In the genomic region with DNA sequence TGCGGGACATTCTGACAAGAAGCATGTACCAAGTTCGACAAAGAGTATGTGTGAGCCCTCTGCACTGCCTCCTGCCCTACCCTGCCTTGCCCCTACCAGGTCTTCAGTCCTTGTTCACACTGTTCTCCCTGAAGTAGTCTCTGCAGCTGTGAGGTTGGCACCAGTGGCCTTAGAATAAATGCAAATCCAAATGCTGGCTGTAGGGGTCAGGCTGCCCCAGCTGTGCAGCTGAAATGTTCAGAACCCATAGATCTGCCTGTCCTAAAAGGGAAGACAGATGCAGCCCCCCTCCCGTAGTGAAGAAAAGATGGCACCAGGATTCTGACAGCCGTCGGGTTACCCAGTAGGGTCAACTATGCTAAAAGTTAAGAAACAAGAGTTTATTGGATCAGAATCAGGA, we compare ENCODE assay signal across 10 mouse cellular contexts. TPM values are rescaled to one million over a fixed set of nuclear protein-coding genes. Genes with fewer than 3 reads are reported as not detected.
A peak's percentile ranks its signal among the peaks of the same experiment; 100 is the strongest.
DNase-seq lines count a peak whose midpoint lies in the region; ATAC-seq and TF ChIP-seq lines count a peak whose summit lies in the region.
"Had no signal": no experiment of that assay in that cellular context is flagged by ENCODE, and none has a peak within 500 bp of the region (broad histone marks: within the 10 kb centered on the region; RNA-seq: fewer than 3 reads in every experiment).

No protein-coding gene starts in this region.

- no peaks in the 10 kb centered on the region for H3K27me3 ChIP-seq in heart, postnatal 0 days (ENCODE audit: control insufficient read depth, insufficient read depth, low read length)
- H3K27me3 ChIP-seq in heart, embryonic 10.5 days (ENCODE audit: insufficient read depth, poor library complexity, severe bottlenecking): no peaks in the 10 kb centered on the region
- no peaks in the 10 kb centered on the region for H3K27me3 ChIP-seq in midbrain, embryonic 11.5 days (ENCODE audit: control insufficient read depth, insufficient read depth, low read length)
- H3K27me3 ChIP-seq: heart, embryonic 13.5 days; stomach, embryonic 15.5 days had no signal

- H3K4me1 ChIP-seq in heart, postnatal 0 days (ENCODE audit: control insufficient read depth, insufficient read depth): no peaks in the 10 kb centered on the region
- H3K4me1 ChIP-seq in heart, embryonic 10.5 days: no peaks in the 10 kb centered on the region
- no peaks in the 10 kb centered on the region for H3K4me1 ChIP-seq in cortical plate, adult 2 months (ENCODE audit: control insufficient read depth, insufficient read depth, low read length)
- no peaks in the 10 kb centered on the region for H3K4me1 ChIP-seq in midbrain, embryonic 11.5 days (ENCODE audit: control insufficient read depth, insufficient read depth, low read length)
- H3K4me1 ChIP-seq: heart, embryonic 13.5 days; stomach, embryonic 15.5 days had no signal

- TF ChIP-seq POLR2A in cortical plate, adult 2 months (IDR thresholded peaks at IDR 0.05; ENCODE audit: extremely low read depth, insufficient read depth, low read length): no peak

- no peak overlapping the region for H3K27ac ChIP-seq in heart, postnatal 0 days (ENCODE audit: low read depth)
- no peak overlapping the region for H3K27ac ChIP-seq in heart, embryonic 10.5 days
- H3K27ac ChIP-seq in cortical plate, adult 2 months (ENCODE audit: insufficient read depth, low read length): no peak overlapping the region
- no peak overlapping the region for H3K27ac ChIP-seq in midbrain, embryonic 11.5 days (ENCODE audit: low read depth, low read length)
- H3K27ac ChIP-seq: heart, embryonic 13.5 days; stomach, embryonic 15.5 days had no signal

- peak; percentile 71 for TF ChIP-seq CTCF in heart, postnatal 0 days (IDR thresholded peaks at IDR 0.05; ENCODE audit: low read depth)
- peak; percentile 35; the same call in 1 of the 2 replicates for TF ChIP-seq CTCF in cortical plate, adult 2 months (IDR thresholded peaks at IDR 0.05; ENCODE audit: extremely low read depth, insufficient read depth, low read length)

- H3K36me3 ChIP-seq in heart, postnatal 0 days (replicated peaks; ENCODE audit: control insufficient read depth, insufficient read depth, low read length): no peaks in the 10 kb centered on the region
- no peaks in the 10 kb centered on the region for H3K36me3 ChIP-seq in heart, embryonic 10.5 days
- no peaks in the 10 kb centered on the region for H3K36me3 ChIP-seq in midbrain, embryonic 11.5 days (ENCODE audit: control insufficient read depth, insufficient read depth, low read length)
- H3K36me3 ChIP-seq: heart, embryonic 13.5 days; stomach, embryonic 15.5 days had no signal

- TF ChIP-seq EP300 in heart, postnatal 0 days (IDR thresholded peaks at IDR 0.05; ENCODE audit: low read depth): no peak

- H3K9me3 ChIP-seq in heart, postnatal 0 days (replicated peaks; ENCODE audit: control insufficient read depth, low read length): no peaks in the 10 kb centered on the region
- no peaks in the 10 kb centered on the region for H3K9me3 ChIP-seq in heart, embryonic 10.5 days
- H3K9me3 ChIP-seq in midbrain, embryonic 11.5 days (ENCODE audit: control insufficient read depth, low read length): no peaks in the 10 kb centered on the region
- H3K9me3 ChIP-seq: heart, embryonic 13.5 days; stomach, embryonic 15.5 days had no signal

- H3K4me3 ChIP-seq in heart, postnatal 0 days (ENCODE audit: low read depth, low read length): no peak overlapping the region
- H3K4me3 ChIP-seq in heart, embryonic 10.5 days: no peak overlapping the region
- no peak overlapping the region for H3K4me3 ChIP-seq in cortical plate, adult 2 months (ENCODE audit: insufficient read depth, low read length)
- H3K4me3 ChIP-seq in midbrain, embryonic 11.5 days (ENCODE audit: low read depth, low read length): no peak overlapping the region
- H3K4me3 ChIP-seq: heart, embryonic 13.5 days; stomach, embryonic 15.5 days had no signal

- no peak for DNase-seq in heart, postnatal 0 days (ENCODE audit: low spot score)
- no peak for DNase-seq in heart, embryonic 10.5 days (ENCODE audit: low spot score)
- peak; percentile 5 for DNase-seq in ovary, postnatal 36 days (ENCODE audit: low spot score)
- DNase-seq in ovary, postnatal 14 days (ENCODE audit: low spot score): no peak
- peak; percentile 4 for DNase-seq in retina, postnatal 1 day
- no peak for DNase-seq in midbrain, embryonic 11.5 days (ENCODE audit: low spot score, missing footprints)
- DNase-seq in spleen, adult 18-20 months: no peak

- WGBS in heart, postnatal 0 days: 68% methylated on average over 5 of the region's 5 CpGs
- 74% methylated on average over 5 of the region's 5 CpGs for WGBS in heart, embryonic 10.5 days
- 81% methylated on average over 5 of the region's 5 CpGs for WGBS in midbrain, embryonic 11.5 days

- no peak overlapping the region for H3K9ac ChIP-seq in heart, postnatal 0 days (replicated peaks; ENCODE audit: low read depth, low read length)
- H3K9ac ChIP-seq in midbrain, embryonic 11.5 days (ENCODE audit: low read length): no peak overlapping the region
- H3K9ac ChIP-seq: heart, embryonic 13.5 days; stomach, embryonic 15.5 days had no signal

- ATAC-seq in heart, postnatal 0 days (ENCODE audit: insufficient read depth, low read depth): peak; percentile 49; the same call in 1 of the 2 replicates
- no peak for ATAC-seq in midbrain, embryonic 11.5 days (ENCODE audit: low FRiP score)

- no peak overlapping the region for H3K4me2 ChIP-seq in heart, postnatal 0 days (ENCODE audit: low read depth, low read length)
- no peak overlapping the region for H3K4me2 ChIP-seq in midbrain, embryonic 11.5 days
- H3K4me2 ChIP-seq: heart, embryonic 13.5 days; stomach, embryonic 15.5 days had no signal

RNA-seq across cellular contexts. Expression of a gene that starts 39.2 kb away (rescaled TPM):
- not detected in 2 replicates for total RNA-seq in heart, postnatal 0 days (2014; rRNA removed; ENCODE audit: low replicate concordance)
- polyA plus RNA-seq in heart, postnatal 0 days (2015; fragmentation: Nextera tagmentation; extraction: Ambion mirVana): not detected in 2 replicates
- polyA plus RNA-seq in heart, embryonic 10.5 days (2016; fragmentation: Nextera tagmentation; extraction: Ambion mirVana): not detected in 2 replicates
- 0.33 and 1.0 TPM in 2 replicates for polyA plus RNA-seq in cortical plate, adult 2 months (2012; rRNA removed)
- not detected in 2 replicates for polyA plus RNA-seq in midbrain, embryonic 11.5 days (2014; fragmentation: Nextera tagmentation; extraction: Ambion mirVana)
- polyA plus RNA-seq: heart, embryonic 13.5 days had no signal

Comparison
In these comparisons a context has a peak if more than half of its experiments do, and no peak if none do; other contexts are left out.
1. DNase-seq: peak in ovary, postnatal 36 days (single experiment) and retina, postnatal 1 day (single experiment); none in heart, postnatal 0 days (single experiment), heart, embryonic 10.5 days (single experiment), ovary, postnatal 14 days (single experiment), midbrain, embryonic 11.5 days (single experiment) and spleen, adult 18-20 months (0 of 2).